Mouse (Mus musculus) kidney, adult 2 months (tissue): Measurements from ENCODE around the gene Kctd11.

ENCODE experiments used
- CTCF ChIP-seq: fragments of 200-500 bp; conservative IDR thresholded peaks from 2 replicates; pipeline ENCODE4 v1.5.1; 2011; ENCODE audit warnings: low read depth, mild to moderate bottlenecking, control low read depth, low read length, moderate library complexity, mixed read lengths; ENCODE audit not compliant: insufficient read depth, insufficient read length
- POLR2A ChIP-seq: fragments of 200-500 bp; IDR thresholded peaks from one replicate; pipeline ENCODE4 v1.6.1; 2011; ENCODE audit warnings: low read depth, low read length, control low read depth

- TF ChIP-seq POLR2A (no peak), CTCF (no peak)
Observed at GRCm38 (mm10) chr11:69858113-69858998, 22.9 kb downstream of the Kctd11 start, which contains the start of gene Tnk1.
